Mouse (Mus musculus): ENCODE data around the gene Dyrk1a. TPM values are rescaled to one million over a fixed set of nuclear protein-coding genes. Genes with fewer than 3 reads are reported as not detected.

Dyrk1a gene
- total RNA-seq, 1 experiment = 33.2 TPM

GRCm38 (mm10) chr16:94617255-94617654 is 47.4 kb downstream of the Dyrk1a start:
- no peak overlapping the region for H3K4me3 ChIP-seq (ENCODE audit: insufficient read depth in 1 of 2, low read depth in 1 of 2, low read length in 2 of 2, poor library complexity in 1 of 2, severe bottlenecking in 1 of 2)
- H3K27ac ChIP-seq (ENCODE audit: insufficient read depth, low read depth, low read length, poor library complexity, severe bottlenecking) = no peak overlapping the region
- no peaks in the 10 kb centered on the region for H3K9me3 ChIP-seq (ENCODE audit: control insufficient read depth, insufficient read depth, low read depth, low read length)
- DNase-seq (ENCODE audit: low read depth, low spot score) = no peak
- H3K36me3 ChIP-seq (ENCODE audit: control insufficient read depth, insufficient read depth, low read length, poor library complexity, severe bottlenecking) = peaks cover 8% of the 10 kb centered on the region
- H3K9ac ChIP-seq (ENCODE audit: insufficient read depth, low read depth, low read length, poor library complexity, severe bottlenecking) = no peak overlapping the region
- TF ChIP-seq HCFC1 (IDR thresholded peaks at IDR 0.05; ENCODE audit: borderline replicate concordance, insufficient read depth, low read length) = no peak
- TF ChIP-seq ZC3H11A (IDR thresholded peaks at IDR 0.05; ENCODE audit: borderline replicate concordance, low read depth, low read length) = no peak
- TF ChIP-seq ZNF384 (IDR thresholded peaks at IDR 0.05; ENCODE audit: low read depth, low read length) = no peak
- TF ChIP-seq CHD2 (IDR thresholded peaks at IDR 0.05; ENCODE audit: low read depth, low read length) = no peak
- TF ChIP-seq MAFK (IDR thresholded peaks at IDR 0.05; ENCODE audit: insufficient read depth, low read depth, low read length) = no peak
- H3K4me1 ChIP-seq (ENCODE audit: control insufficient read depth in 2 of 2, insufficient read depth in 2 of 2, low read length in 2 of 2, poor library complexity in 1 of 2) = peaks cover 3 to 8% of the 10 kb centered on the region in 2 experiments; a peak in 3 of 4 replicates
- in situ Hi-C loops (cut with MboI; ENCODE audit: low sequenced_read_pairs in 2 of 2, unreplicated experiment in 2 of 2) = no loop called here

- peaks cover 3 to 8% of the 10 kb centered on the region in 2 experiments; a peak in 3 of 4 replicates for H3K4me1 ChIP-seq (ENCODE audit: control insufficient read depth in 2 of 2, insufficient read depth in 2 of 2, low read length in 2 of 2, poor library complexity in 1 of 2)
- H3K4me3 ChIP-seq (ENCODE audit: insufficient read depth in 1 of 2, low read depth in 1 of 2, low read length in 2 of 2, poor library complexity in 1 of 2, severe bottlenecking in 1 of 2) = no peak overlapping the region
- no peaks in the 10 kb centered on the region for H3K9me3 ChIP-seq (ENCODE audit: control insufficient read depth, insufficient read depth, low read depth, low read length)
- TF ChIP-seq ZC3H11A (IDR thresholded peaks at IDR 0.05; ENCODE audit: borderline replicate concordance, low read depth, low read length) (peak; percentile 67; the same call in 1 of the 2 replicates), CHD2 (IDR thresholded peaks at IDR 0.05; ENCODE audit: low read depth, low read length) (no peak)
- peak; percentile 40 for DNase-seq (ENCODE audit: low read depth, low spot score)
- peaks cover 8% of the 10 kb centered on the region for H3K36me3 ChIP-seq (ENCODE audit: control insufficient read depth, insufficient read depth, low read length, poor library complexity, severe bottlenecking)
- in situ Hi-C loops (cut with MboI; ENCODE audit: low sequenced_read_pairs in 2 of 2, unreplicated experiment in 2 of 2) = no loop called here
- H3K9ac ChIP-seq (ENCODE audit: insufficient read depth, low read depth, low read length, poor library complexity, severe bottlenecking) = no peak overlapping the region
- H3K27ac ChIP-seq (ENCODE audit: insufficient read depth, low read depth, low read length, poor library complexity, severe bottlenecking) = no peak overlapping the region
These were observed 48.7 kb downstream of the Dyrk1a start for GRCm38 (mm10) chr16:94618543-94618942.

GRCm38 (mm10) chr16:94619301-94619700 is 49.5 kb downstream of the Dyrk1a start:
- in situ Hi-C loops (cut with MboI; ENCODE audit: low sequenced_read_pairs in 2 of 2, unreplicated experiment in 2 of 2) = no loop called here
- TF ChIP-seq CHD2 (IDR thresholded peaks at IDR 0.05; ENCODE audit: low read depth, low read length) = no peak
- H3K9ac ChIP-seq (ENCODE audit: insufficient read depth, low read depth, low read length, poor library complexity, severe bottlenecking) = no peak overlapping the region
- no peak for DNase-seq (ENCODE audit: low read depth, low spot score)
- H3K36me3 ChIP-seq (ENCODE audit: control insufficient read depth, insufficient read depth, low read length, poor library complexity, severe bottlenecking) = peaks cover 8% of the 10 kb centered on the region; the same call in 1 of the 2 replicates
- no peak overlapping the region for H3K27ac ChIP-seq (ENCODE audit: insufficient read depth, low read depth, low read length, poor library complexity, severe bottlenecking)
- H3K9me3 ChIP-seq (ENCODE audit: control insufficient read depth, insufficient read depth, low read depth, low read length) = no peaks in the 10 kb centered on the region
- no peak overlapping the region for H3K4me3 ChIP-seq (ENCODE audit: insufficient read depth in 1 of 2, low read depth in 1 of 2, low read length in 2 of 2, poor library complexity in 1 of 2, severe bottlenecking in 1 of 2)
- H3K4me1 ChIP-seq (ENCODE audit: control insufficient read depth in 2 of 2, insufficient read depth in 2 of 2, low read length in 2 of 2, poor library complexity in 1 of 2) = peaks cover 3 to 4% of the 10 kb centered on the region in 2 experiments; a peak in 3 of 4 replicates

GRCm38 (mm10) chr16:94624871-94625270 is 55.1 kb downstream of the Dyrk1a start:
- in situ Hi-C loops (cut with MboI; ENCODE audit: low sequenced_read_pairs in 2 of 2, unreplicated experiment in 2 of 2) = no loop called here
- Histone ChIP-seq H3K9ac (ENCODE audit: insufficient read depth, low read depth, low read length, poor library complexity, severe bottlenecking) (no peak overlapping the region), H3K36me3 (ENCODE audit: control insufficient read depth, insufficient read depth, low read length, poor library complexity, severe bottlenecking) (peaks cover 3% of the 10 kb centered on the region; the same call in 1 of the 2 replicates), H3K27ac (ENCODE audit: insufficient read depth, low read depth, low read length, poor library complexity, severe bottlenecking) (no peak overlapping the region), H3K4me1 (ENCODE audit: control insufficient read depth in 2 of 2, insufficient read depth in 2 of 2, low read length in 2 of 2, poor library complexity in 1 of 2) (peaks cover 4 to 7% of the 10 kb centered on the region in 2 experiments; a peak in 2 of 4 replicates), H3K9me3 (ENCODE audit: control insufficient read depth, insufficient read depth, low read depth, low read length) (no peaks in the 10 kb centered on the region), H3K4me3 (ENCODE audit: insufficient read depth in 1 of 2, low read depth in 1 of 2, low read length in 2 of 2, poor library complexity in 1 of 2, severe bottlenecking in 1 of 2) (no peak overlapping the region)
- TF ChIP-seq ZC3H11A (IDR thresholded peaks at IDR 0.05; ENCODE audit: borderline replicate concordance, low read depth, low read length) (no peak), MAFK (IDR thresholded peaks at IDR 0.05; ENCODE audit: insufficient read depth, low read depth, low read length) (no peak), CHD2 (IDR thresholded peaks at IDR 0.05; ENCODE audit: low read depth, low read length) (no peak), ZNF384 (IDR thresholded peaks at IDR 0.05; ENCODE audit: low read depth, low read length) (no peak)
- DNase-seq (ENCODE audit: low read depth, low spot score) = no peak

GRCm38 (mm10) chr16:94625639-94626038 is 55.8 kb downstream of the Dyrk1a start:
- H3K9me3 ChIP-seq (ENCODE audit: control insufficient read depth, insufficient read depth, low read depth, low read length) = no peaks in the 10 kb centered on the region
- no peak overlapping the region for H3K9ac ChIP-seq (ENCODE audit: insufficient read depth, low read depth, low read length, poor library complexity, severe bottlenecking)
- no peak overlapping the region for H3K27ac ChIP-seq (ENCODE audit: insufficient read depth, low read depth, low read length, poor library complexity, severe bottlenecking)
- no peaks in the 10 kb centered on the region; the same call in 1 of the 2 replicates for H3K36me3 ChIP-seq (ENCODE audit: control insufficient read depth, insufficient read depth, low read length, poor library complexity, severe bottlenecking)
- peaks cover 4 to 7% of the 10 kb centered on the region in 2 experiments; a peak in 2 of 4 replicates for H3K4me1 ChIP-seq (ENCODE audit: control insufficient read depth in 2 of 2, insufficient read depth in 2 of 2, low read length in 2 of 2, poor library complexity in 1 of 2)
- no peak overlapping the region for H3K4me3 ChIP-seq (ENCODE audit: insufficient read depth in 1 of 2, low read depth in 1 of 2, low read length in 2 of 2, poor library complexity in 1 of 2, severe bottlenecking in 1 of 2)
- no peak for TF ChIP-seq ZNF384 (IDR thresholded peaks at IDR 0.05; ENCODE audit: low read depth, low read length)
- TF ChIP-seq MAFK (IDR thresholded peaks at IDR 0.05; ENCODE audit: insufficient read depth, low read depth, low read length) = no peak
- TF ChIP-seq ZC3H11A (IDR thresholded peaks at IDR 0.05; ENCODE audit: borderline replicate concordance, low read depth, low read length) = no peak
- TF ChIP-seq CHD2 (IDR thresholded peaks at IDR 0.05; ENCODE audit: low read depth, low read length) = no peak
- no peak for TF ChIP-seq HCFC1 (IDR thresholded peaks at IDR 0.05; ENCODE audit: borderline replicate concordance, insufficient read depth, low read length)
- no peak for DNase-seq (ENCODE audit: low read depth, low spot score)
- in situ Hi-C loops (cut with MboI; ENCODE audit: low sequenced_read_pairs in 2 of 2, unreplicated experiment in 2 of 2) = no loop called here
